Mouse (Mus musculus) liver, postnatal 0 days (tissue): ENCODE measurements around the gene Col8a2. TPM values are rescaled to one million over a fixed set of nuclear protein-coding genes. Genes with fewer than 3 reads are reported as not detected.

Source experiments
- ATAC-seq: fragments of 200-750 bp; cut with Nextera tagmentation; 2 replicates; pipeline ENCODE4 v1.8.0; 2017; ENCODE audit warnings: mild to moderate bottlenecking, moderate library complexity
- DNase-seq: peaks from one replicate; pipeline ENCODE4 v3.0.0-alpha.2; 2016
- H3K27ac ChIP-seq: fragments of 300-500 bp; sonication (generic); 2 replicates; pipeline ENCODE4 v1.5.1; 2014; ENCODE audit warnings: antibody characterized with exemption, moderate library complexity, mild to moderate bottlenecking, low read depth
- H3K27me3 ChIP-seq: fragments of 300-500 bp; sonication (generic); 2 replicates; pipeline ENCODE4 v1.6.1; 2014; ENCODE audit warnings: low read length, control low read depth, mixed read lengths; ENCODE audit not compliant: insufficient read depth
- H3K36me3 ChIP-seq: fragments of 300-500 bp; sonication (generic); replicated peaks from 2 replicates; pipeline ENCODE4 v1.6.1; 2014; ENCODE audit warnings: mild to moderate bottlenecking, control low read depth, low read length, moderate library complexity, mixed read lengths; ENCODE audit not compliant: insufficient read depth
- H3K4me1 ChIP-seq: fragments of 300-500 bp; sonication (generic); 2 replicates; pipeline ENCODE4 v1.6.1; 2014; ENCODE audit warnings: antibody characterized with exemption, mild to moderate bottlenecking, control low read depth; ENCODE audit not compliant: insufficient read depth
- H3K4me2 ChIP-seq: fragments of 300-500 bp; sonication (generic); 2 replicates; pipeline ENCODE4 v1.6.1; 2014; ENCODE audit warnings: low read depth, mild to moderate bottlenecking, low read length, moderate library complexity, mixed read lengths
- H3K4me3 ChIP-seq: fragments of 300-500 bp; sonication (generic); 2 replicates; pipeline ENCODE4 v1.5.1; 2014; ENCODE audit warnings: low read depth, low read length
- H3K9ac ChIP-seq: fragments of 300-500 bp; sonication (generic); replicated peaks from 2 replicates; pipeline ENCODE4 v1.6.1; 2014; ENCODE audit warnings: mild to moderate bottlenecking, moderate library complexity
- H3K9me3 ChIP-seq: fragments of 300-500 bp; sonication (generic); 2 replicates; pipeline ENCODE4 v1.6.1; 2016; ENCODE audit warnings: mild to moderate bottlenecking, control low read depth, low read length, mixed read lengths
- CTCF ChIP-seq: sonication (generic); IDR thresholded peaks from 2 replicates; pipeline ENCODE4 v1.5.1; 2016; ENCODE audit warnings: antibody characterized with exemption, low read depth
- EP300 ChIP-seq: IDR thresholded peaks from 2 replicates; pipeline ENCODE4 v1.6.1; 2016; ENCODE audit warnings: antibody characterized with exemption, low read depth, mild to moderate bottlenecking
- WGBS: fragments of 180-500 bp; shearing (Covaris S2); extraction: QIAGEN DNeasy Blood & Tissue Kit; methylation state at CpG from one replicate; pipeline ENCODE4 v1.1.7; 2014; ENCODE audit not compliant: insufficient replicate concordance; 5-methylcytosine and 5-hydroxymethylcytosine counted together
- polyA plus RNA-seq: library from polyadenylated mRNA; unstranded; fragments of >200 nt; fragmentation: Nextera tagmentation; extraction: Ambion mirVana; gene quantifications from 2 replicates; pipeline ENCODE4 v1.2.1, GENCODE M21; 2015

Gene Col8a2
- polyA plus RNA-seq, result 0.25 and 0.26 TPM in 2 replicates

DNA sequence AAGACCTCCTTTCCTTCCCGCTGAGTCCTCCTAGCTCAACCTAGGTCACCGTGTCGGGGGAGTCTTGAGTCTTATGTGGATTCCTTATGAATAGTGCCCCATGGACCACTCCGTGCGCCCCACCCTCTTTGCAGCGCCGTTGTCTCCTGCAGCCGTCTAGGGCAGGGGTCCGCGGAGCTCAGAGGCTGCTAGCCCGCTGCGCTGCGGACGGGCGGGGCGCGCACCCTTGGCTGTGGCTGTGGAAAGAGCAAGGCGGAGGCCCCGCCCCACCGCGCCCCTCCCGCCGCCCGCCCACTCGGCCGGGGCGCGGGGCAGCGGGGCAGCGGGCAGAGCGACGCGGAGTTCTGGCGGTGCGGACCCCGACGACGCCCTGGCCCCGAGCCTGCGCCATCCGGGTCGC is at the start of gene Col8a2:
Gene Col8a2, plus strand, starts transcription at position 302 of the 400 bp plus-strand sequence.
- no peak for ATAC-seq
- H3K4me1 ChIP-seq, result peaks cover 5% of the 10 kb centered on the region
- DNase-seq, result peak; percentile 37
- no peaks in the 10 kb centered on the region for H3K36me3 ChIP-seq
- 3% methylated on average over 24 of the region's 42 CpGs for WGBS
- H3K4me2 ChIP-seq, result peak within 1 kb of the TSS; percentile 64
- no peaks in the 10 kb centered on the region for H3K9me3 ChIP-seq
- H3K27me3 ChIP-seq, result peaks cover 50% of the 10 kb centered on the region
- TF ChIP-seq EP300 (no peak), CTCF (no peak)
- no peak within 1 kb of the TSS for H3K9ac ChIP-seq
- peak within 1 kb of the TSS; percentile 38 for H3K4me3 ChIP-seq
- no peak within 1 kb of the TSS for H3K27ac ChIP-seq

DNA sequence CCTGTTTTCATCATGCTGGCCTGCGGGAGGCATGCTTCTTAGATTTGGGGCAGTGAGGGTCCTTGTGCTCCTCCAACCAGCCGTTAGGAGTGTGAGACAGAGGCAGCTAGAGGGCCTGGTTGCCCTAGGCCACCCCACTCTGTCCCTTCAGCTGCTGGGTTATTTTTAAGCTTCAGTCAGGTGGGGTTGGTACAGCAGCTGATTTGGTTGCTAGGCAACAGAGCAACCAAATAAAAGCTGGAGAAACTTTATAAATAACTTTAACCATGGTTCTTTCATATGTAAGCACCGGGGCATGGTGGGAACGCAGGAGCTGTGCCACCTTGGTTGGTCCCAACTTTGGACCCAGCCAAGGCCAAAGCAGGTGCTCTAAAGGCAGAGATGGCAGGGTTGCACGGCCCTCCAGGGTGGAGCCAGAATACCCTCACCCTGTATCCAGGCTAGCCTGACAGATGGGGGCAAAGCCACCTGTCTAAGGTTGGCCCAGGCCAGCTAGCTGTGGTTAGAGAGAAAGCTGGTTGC is 48.8 kb upstream of the Col8a2 start:
- Histone ChIP-seq H3K27me3 (no peaks in the 10 kb centered on the region), H3K9me3 (no peaks in the 10 kb centered on the region), H3K4me3 (no peak overlapping the region), H3K36me3 (peaks cover 50% of the 10 kb centered on the region), H3K27ac (no peak overlapping the region), H3K4me1 (no peaks in the 10 kb centered on the region), H3K4me2 (no peak overlapping the region), H3K9ac (no peak overlapping the region)
- 68% methylated on average over 5 of the region's 5 CpGs for WGBS
- DNase-seq, result no peak
- no peak for ATAC-seq
- TF ChIP-seq CTCF (no peak), EP300 (no peak)

DNA sequence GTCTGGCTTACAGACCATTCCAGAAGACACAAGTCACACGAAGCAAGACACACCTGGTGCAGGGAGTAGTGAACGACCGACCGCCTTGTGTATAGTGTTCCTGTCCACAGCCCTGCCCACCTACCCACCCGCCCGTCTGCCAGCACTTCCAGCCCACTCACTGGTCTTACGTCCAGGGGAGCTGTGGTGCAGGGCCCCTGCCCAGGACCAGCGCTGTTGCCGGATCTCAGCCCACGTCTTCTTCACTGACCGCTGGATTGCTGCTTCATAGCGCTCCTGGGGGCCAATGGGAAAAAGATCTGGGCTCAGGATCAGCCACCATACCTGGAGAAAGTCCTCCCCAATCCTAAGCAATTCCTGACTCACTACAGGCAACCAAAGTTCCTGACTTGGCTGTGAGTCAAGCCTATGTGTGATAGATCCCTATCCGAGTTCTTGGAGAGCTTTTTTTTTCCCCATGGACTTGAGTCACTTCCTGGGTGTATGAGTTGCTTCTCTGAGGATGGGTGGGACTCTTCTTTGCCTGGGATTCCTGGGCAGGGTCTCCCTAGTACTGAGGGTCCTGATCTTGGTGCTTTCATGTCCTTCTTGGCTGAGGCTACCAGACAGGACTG is 46.6 kb upstream of the Col8a2 start:
- H3K27ac ChIP-seq, result no peak overlapping the region
- no peak overlapping the region for H3K4me2 ChIP-seq
- WGBS, result 87% methylated on average over 13 of the region's 13 CpGs
- H3K4me1 ChIP-seq, result no peaks in the 10 kb centered on the region
- ATAC-seq (no peak), DNase-seq (no peak)
- H3K27me3 ChIP-seq, result no peaks in the 10 kb centered on the region
- H3K4me3 ChIP-seq, result no peak overlapping the region
- TF ChIP-seq EP300, result no peak
- H3K36me3 ChIP-seq, result peaks cover 29% of the 10 kb centered on the region
- no peak overlapping the region for H3K9ac ChIP-seq
- no peaks in the 10 kb centered on the region for H3K9me3 ChIP-seq

DNA sequence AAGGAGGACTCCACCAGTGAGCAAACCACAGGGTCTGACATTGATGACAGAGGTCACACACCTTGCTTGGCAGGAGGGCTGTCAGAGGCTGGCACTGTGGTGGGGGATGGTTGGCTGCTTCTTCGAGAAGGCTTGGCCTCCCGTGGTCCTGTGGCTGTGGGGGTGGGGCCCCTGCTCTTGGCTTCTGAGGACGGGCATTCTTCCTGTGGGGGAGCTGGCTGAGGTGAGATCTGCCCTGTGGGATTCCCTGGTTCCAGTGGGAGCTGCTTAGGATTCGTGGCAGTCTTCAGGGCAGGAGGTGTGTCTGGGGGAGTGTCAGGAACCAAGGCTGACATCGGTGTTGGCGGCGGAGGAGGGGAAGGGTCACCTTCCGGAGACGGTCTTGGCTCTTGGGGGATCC is 44.6 kb upstream of the Col8a2 start:
- no peak overlapping the region for H3K4me3 ChIP-seq
- no peaks in the 10 kb centered on the region for H3K9me3 ChIP-seq
- no peak overlapping the region for H3K27ac ChIP-seq
- no peak overlapping the region for H3K9ac ChIP-seq
- no peak for ATAC-seq
- WGBS, result 58% methylated on average over 9 of the region's 9 CpGs
- TF ChIP-seq CTCF (no peak), EP300 (no peak)
- H3K36me3 ChIP-seq, result peaks cover 25% of the 10 kb centered on the region
- no peaks in the 10 kb centered on the region for H3K4me1 ChIP-seq
- DNase-seq, result no peak
- no peaks in the 10 kb centered on the region for H3K27me3 ChIP-seq
- H3K4me2 ChIP-seq, result no peak overlapping the region

DNA sequence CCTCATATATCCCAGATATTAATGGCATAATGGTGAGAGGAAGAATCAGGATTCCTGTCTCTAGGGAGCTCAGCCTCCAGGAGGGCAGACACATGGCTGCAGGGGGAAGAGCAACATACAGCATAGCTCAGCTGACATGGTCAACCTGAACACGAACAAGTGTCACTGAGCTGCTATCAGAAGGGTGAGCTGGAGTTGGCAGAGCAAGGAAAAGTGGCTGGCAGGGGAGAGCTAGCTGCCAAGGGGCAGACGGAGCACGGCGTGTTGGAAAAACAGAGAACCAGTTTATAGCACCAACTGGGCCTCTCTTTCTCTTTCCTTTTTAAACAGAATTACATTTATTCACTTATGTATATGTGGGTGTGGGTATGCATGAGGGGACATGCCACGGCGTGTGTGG is 44.1 kb upstream of the Col8a2 start:
- 81% methylated on average over 6 of the region's 6 CpGs for WGBS

DNA sequence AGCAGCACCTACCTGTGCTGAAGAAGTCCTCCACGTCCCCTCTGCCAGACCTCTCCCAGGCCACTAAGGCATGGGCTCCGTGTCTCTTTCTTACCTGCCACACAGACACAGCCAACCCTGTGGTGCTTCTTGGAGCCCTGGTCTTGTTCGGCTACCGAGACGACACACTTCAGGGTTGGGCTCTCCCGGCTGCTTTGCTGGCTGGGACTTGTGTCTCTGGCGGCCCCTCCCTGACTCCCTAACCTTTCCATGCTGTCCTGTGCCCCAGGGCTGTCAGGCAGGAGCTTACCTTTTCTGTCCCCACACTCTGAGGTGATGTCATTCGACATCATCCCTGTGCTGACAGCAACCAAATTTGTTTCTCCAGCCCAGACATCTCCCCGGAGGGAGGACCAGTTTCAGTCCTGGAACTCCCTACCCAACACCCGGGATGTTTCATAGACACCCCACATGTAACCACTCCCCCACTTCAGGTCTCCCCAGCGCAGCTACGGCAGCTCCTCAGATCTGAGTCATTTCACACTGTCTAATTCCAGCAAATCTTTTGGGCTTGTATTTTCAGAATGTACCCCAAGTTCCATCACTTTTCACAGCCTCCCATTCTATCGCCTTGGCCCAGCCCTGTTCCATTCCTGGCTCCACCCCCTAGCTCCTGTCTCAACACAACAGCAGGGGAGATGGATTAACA is 40.2 kb upstream of the Col8a2 start:
- ATAC-seq (no peak), DNase-seq (no peak)
- no peak overlapping the region for H3K27ac ChIP-seq
- WGBS, result 85% methylated on average over 13 of the region's 13 CpGs
- no peaks in the 10 kb centered on the region for H3K27me3 ChIP-seq
- TF ChIP-seq CTCF, result no peak
- no peak for TF ChIP-seq EP300
- no peak overlapping the region for H3K4me3 ChIP-seq
- H3K36me3 ChIP-seq, result peaks cover 9% of the 10 kb centered on the region
- H3K9ac ChIP-seq, result no peak overlapping the region
- peaks cover 7% of the 10 kb centered on the region for H3K4me1 ChIP-seq
- H3K9me3 ChIP-seq, result no peaks in the 10 kb centered on the region
- no peak overlapping the region for H3K4me2 ChIP-seq

More for the DNA sequence above, 44.1 kb upstream of the Col8a2 start:
- no peaks in the 10 kb centered on the region for H3K9me3 ChIP-seq
- H3K36me3 ChIP-seq, result peaks cover 28% of the 10 kb centered on the region
- no peak overlapping the region for H3K4me3 ChIP-seq
- no peaks in the 10 kb centered on the region for H3K4me1 ChIP-seq
- DNase-seq, result no peak
- no peaks in the 10 kb centered on the region for H3K27me3 ChIP-seq
- no peak for TF ChIP-seq CTCF
- no peak for TF ChIP-seq EP300
- no peak overlapping the region for H3K4me2 ChIP-seq
- no peak overlapping the region for H3K27ac ChIP-seq
- no peak for ATAC-seq
- H3K9ac ChIP-seq, result no peak overlapping the region
